Mouse (Mus musculus) midbrain, embryonic 10.5 days (tissue): ENCODE data around the gene Prkag3. TPM values are rescaled to one million over a fixed set of nuclear protein-coding genes. Genes with fewer than 3 reads are reported as not detected.
A peak's percentile ranks its signal among the peaks of the same experiment; 100 is the strongest.

ENCODE experiments used
- DNase-seq: peaks from one replicate; pipeline ENCODE4 v3.0.0-alpha.2; 2017; ENCODE audit warnings: low spot score
- H3K27ac ChIP-seq: fragments of 300-500 bp; sonication (generic); replicated peaks from 2 replicates; pipeline ENCODE4 v1.5.1; 2016; ENCODE audit warnings: mild to moderate bottlenecking
- H3K27me3 ChIP-seq: fragments of 300-500 bp; sonication (generic); 2 replicates; pipeline ENCODE4 v1.6.1; 2016; ENCODE audit warnings: low read depth, mild to moderate bottlenecking; ENCODE audit not compliant: poor library complexity, severe bottlenecking
- H3K36me3 ChIP-seq: fragments of 300-500 bp; sonication (generic); 2 replicates; pipeline ENCODE4 v1.6.1; 2016; ENCODE audit warnings: mild to moderate bottlenecking, moderate library complexity
- H3K4me1 ChIP-seq: fragments of 300-500 bp; sonication (generic); 2 replicates; pipeline ENCODE4 v1.6.1; 2016
- H3K4me3 ChIP-seq: fragments of 300-500 bp; sonication (generic); 2 replicates; pipeline ENCODE4 v1.5.1; 2016; ENCODE audit warnings: mild to moderate bottlenecking, moderate library complexity
- H3K9me3 ChIP-seq: fragments of 300-500 bp; sonication (generic); replicated peaks from 2 replicates; pipeline ENCODE4 v1.6.1; 2016; ENCODE audit warnings: mild to moderate bottlenecking
- WGBS: fragments of 180-500 bp; shearing (Covaris S2); methylation state at CpG from one replicate; pipeline ENCODE4 v1.1.7; 2016; 5-methylcytosine and 5-hydroxymethylcytosine counted together
- polyA plus RNA-seq: library from polyadenylated mRNA; unstranded; fragments of >200 nt; fragmentation: Nextera tagmentation; extraction: Ambion mirVana; gene quantifications from 2 replicates; pipeline ENCODE4 v1.2.1, GENCODE M21; 2016

Prkag3 gene
- polyA plus RNA-seq, 1 experiment from 2014 or later = not detected

GRCm38 (mm10) chr1:74719281-74719680, 29.7 kb downstream of the Prkag3 start:
- no peak for DNase-seq
- Histone ChIP-seq H3K4me1 (peaks cover 7% of the 10 kb centered on the region; the same call in 1 of the 2 replicates), H3K27ac (no peak overlapping the region), H3K27me3 (peaks cover 11% of the 10 kb centered on the region), H3K36me3 (no peaks in the 10 kb centered on the region), H3K4me3 (no peak overlapping the region), H3K9me3 (no peaks in the 10 kb centered on the region)
- WGBS = 82% methylated on average over 3 of the region's 3 CpGs

DNA sequence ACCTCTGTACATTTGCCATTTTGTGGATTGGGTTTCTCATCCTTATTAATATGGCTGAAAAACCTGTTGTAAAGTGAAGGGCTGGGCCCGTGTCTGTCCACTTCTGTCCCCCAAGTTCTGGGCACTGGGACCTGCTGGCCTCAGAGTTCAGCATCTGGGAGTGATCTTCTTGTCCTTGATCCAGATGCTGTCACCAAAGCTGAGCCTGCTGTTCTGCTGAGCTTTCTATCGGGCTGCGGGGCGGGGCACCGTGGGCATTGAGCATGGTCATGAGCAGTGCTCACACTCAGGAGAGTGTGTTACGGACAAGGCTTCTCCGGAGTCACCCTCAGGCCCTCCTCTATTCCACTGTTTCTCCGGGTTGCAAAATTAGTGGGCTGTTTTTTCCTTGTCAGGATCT, 30.9 kb downstream of the Prkag3 start:
- Histone ChIP-seq H3K27ac (no peak overlapping the region), H3K9me3 (no peaks in the 10 kb centered on the region), H3K36me3 (no peaks in the 10 kb centered on the region), H3K27me3 (peaks cover 22% of the 10 kb centered on the region), H3K4me1 (peaks cover 19% of the 10 kb centered on the region), H3K4me3 (no peak overlapping the region)
- no peak for DNase-seq
- WGBS = 89% methylated on average over 8 of the region's 8 CpGs

DNA sequence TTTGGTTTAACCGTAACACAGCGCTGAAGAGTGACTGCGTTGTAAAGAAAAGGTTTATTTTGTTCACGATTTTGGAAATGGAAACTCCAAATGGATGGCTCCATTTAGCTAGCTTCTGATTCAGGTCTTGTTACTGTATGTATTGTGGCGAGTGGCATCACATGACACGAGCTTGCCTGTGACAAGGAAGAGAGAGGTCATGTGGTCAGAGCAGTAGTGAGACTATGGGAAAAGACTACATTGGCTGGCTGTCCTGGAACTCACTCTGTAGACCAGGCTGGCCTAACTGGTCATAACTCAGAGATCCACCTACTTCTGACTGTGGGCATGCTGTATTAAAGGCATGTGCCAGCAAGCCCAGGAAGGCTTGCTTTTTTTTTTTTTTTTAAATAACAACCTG, 33.1 kb downstream of the Prkag3 start:
- peaks cover 22% of the 10 kb centered on the region for H3K27me3 ChIP-seq
- H3K9me3 ChIP-seq = no peaks in the 10 kb centered on the region
- no peak overlapping the region for H3K4me3 ChIP-seq
- H3K36me3 ChIP-seq = no peaks in the 10 kb centered on the region
- WGBS = 94% methylated on average over 6 of the region's 6 CpGs
- H3K27ac ChIP-seq = no peak overlapping the region
- DNase-seq = no peak
- H3K4me1 ChIP-seq = peaks cover 24% of the 10 kb centered on the region

- no peak for DNase-seq
- 73% methylated on average over 5 of the region's 5 CpGs for WGBS
- Histone ChIP-seq H3K4me1 (peaks cover 24% of the 10 kb centered on the region), H3K27ac (no peak overlapping the region), H3K27me3 (peaks cover 22% of the 10 kb centered on the region), H3K4me3 (no peak overlapping the region), H3K9me3 (no peaks in the 10 kb centered on the region), H3K36me3 (no peaks in the 10 kb centered on the region)
These were observed 33.6 kb downstream of the Prkag3 start for GRCm38 (mm10) chr1:74715468-74715867.

DNA sequence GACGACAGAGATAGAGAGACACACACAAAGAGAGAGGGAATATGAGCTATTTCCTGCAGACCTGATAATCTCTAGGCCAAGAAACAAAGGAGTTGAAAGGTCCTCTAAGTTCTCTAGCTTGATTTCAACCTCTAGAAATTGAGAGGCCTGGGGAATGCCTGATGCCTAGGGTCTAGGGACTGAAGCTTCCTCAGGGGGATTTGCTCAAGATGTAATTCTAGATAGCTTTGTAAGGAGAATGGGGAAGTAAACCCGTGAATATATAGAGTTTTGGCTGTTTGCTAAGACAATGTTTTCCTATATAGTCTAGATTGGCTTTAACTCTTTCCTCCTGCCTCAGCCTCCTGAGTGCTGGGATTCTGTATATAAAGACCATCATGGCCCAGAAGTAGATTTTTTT, 34.1 kb downstream of the Prkag3 start:
- peaks cover 22% of the 10 kb centered on the region for H3K27me3 ChIP-seq
- no peaks in the 10 kb centered on the region for H3K36me3 ChIP-seq
- H3K27ac ChIP-seq = no peak overlapping the region
- DNase-seq = no peak
- no peaks in the 10 kb centered on the region for H3K9me3 ChIP-seq
- whole genome bisulfite sequencing = 71% methylated on average over 2 of the region's 2 CpGs
- peaks cover 24% of the 10 kb centered on the region for H3K4me1 ChIP-seq
- H3K4me3 ChIP-seq = no peak overlapping the region

GRCm38 (mm10) chr1:74713859-74714730, 34.9 kb downstream of the Prkag3 start:
- no peaks in the 10 kb centered on the region for H3K9me3 ChIP-seq
- peak overlapping the region; percentile 85 for H3K27ac ChIP-seq
- H3K27me3 ChIP-seq = peaks cover 22% of the 10 kb centered on the region
- peak overlapping the region; percentile 70 for H3K4me3 ChIP-seq
- DNase-seq = no peak
- peaks cover 20% of the 10 kb centered on the region for H3K4me1 ChIP-seq
- H3K36me3 ChIP-seq = no peaks in the 10 kb centered on the region
- WGBS = 40% methylated on average over 12 of the region's 12 CpGs

- peak; percentile 77 for DNase-seq
- peaks cover 20% of the 10 kb centered on the region for H3K4me1 ChIP-seq
- H3K4me3 ChIP-seq = peak within 1 kb of the TSS; percentile 70
- H3K36me3 ChIP-seq = no peaks in the 10 kb centered on the region
- peaks cover 22% of the 10 kb centered on the region for H3K27me3 ChIP-seq
- no peaks in the 10 kb centered on the region for H3K9me3 ChIP-seq
- 2% methylated on average over 35 of the region's 35 CpGs for WGBS
- H3K27ac ChIP-seq = peak within 1 kb of the TSS; percentile 85
These were observed 35.7 kb downstream of the Prkag3 start, which contains the start of gene Cyp27a1 for GRCm38 (mm10) chr1:74713099-74713858. TSS of gene Cyp27a1 (plus strand) at chr1:74713574.

DNA sequence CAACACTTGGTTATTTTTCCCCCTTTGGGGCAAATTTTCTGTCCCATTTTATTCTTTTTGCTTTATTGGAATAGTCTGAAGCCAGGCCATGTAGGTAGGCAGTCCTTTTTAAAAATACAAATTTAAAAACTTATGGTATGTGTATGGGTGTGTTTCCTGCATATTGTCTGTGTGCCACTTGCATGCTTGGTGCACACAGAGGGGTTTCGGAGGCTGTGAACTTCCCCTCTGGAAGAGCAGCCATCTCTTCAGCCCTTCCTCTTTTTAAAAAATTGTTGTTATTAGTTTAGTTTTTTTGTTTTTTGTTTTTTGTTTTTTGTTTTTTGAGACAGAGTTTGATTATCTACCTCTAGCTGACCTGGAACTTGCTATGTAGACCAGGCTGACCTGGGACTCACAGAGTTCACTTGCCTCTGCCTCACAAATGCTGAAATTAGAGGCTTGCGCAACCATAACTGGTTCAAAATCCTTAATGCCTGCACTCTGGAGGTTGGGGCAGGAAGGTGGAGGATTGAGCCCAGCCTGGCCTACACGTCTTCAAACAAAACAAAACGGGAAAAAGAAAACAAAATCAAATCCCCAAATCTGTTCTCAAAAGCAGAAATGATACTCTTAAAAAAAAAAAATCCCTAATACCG, 36.4 kb downstream of the Prkag3 start:
- WGBS = 39% methylated on average over 5 of the region's 5 CpGs
- Histone ChIP-seq H3K4me3 (peak overlapping the region; percentile 70), H3K36me3 (no peaks in the 10 kb centered on the region), H3K4me1 (peaks cover 20% of the 10 kb centered on the region), H3K27ac (peak overlapping the region; percentile 85; the same call in 1 of the 2 replicates), H3K9me3 (no peaks in the 10 kb centered on the region), H3K27me3 (peaks cover 22% of the 10 kb centered on the region)
- no peak for DNase-seq

GRCm38 (mm10) chr1:74712046-74712445, 37.0 kb downstream of the Prkag3 start:
- 77% methylated on average over 4 of the region's 4 CpGs for WGBS

GRCm38 (mm10) chr1:74709566-74709965, 39.5 kb downstream of the Prkag3 start:
- WGBS = 38% methylated on average over 6 of the region's 6 CpGs
- H3K36me3 ChIP-seq = no peaks in the 10 kb centered on the region
- H3K27me3 ChIP-seq = peaks cover 14% of the 10 kb centered on the region

More at GRCm38 (mm10) chr1:74712046-74712445, 37.0 kb downstream of the Prkag3 start:
- Histone ChIP-seq H3K36me3 (no peaks in the 10 kb centered on the region), H3K4me3 (no peak overlapping the region), H3K9me3 (no peaks in the 10 kb centered on the region), H3K4me1 (peaks cover 20% of the 10 kb centered on the region), H3K27ac (no peak overlapping the region), H3K27me3 (peaks cover 22% of the 10 kb centered on the region)
- DNase-seq = no peak

GRCm38 (mm10) chr1:74705016-74705415, 44.0 kb downstream of the Prkag3 start:
- H3K9me3 ChIP-seq = no peaks in the 10 kb centered on the region
- H3K4me1 ChIP-seq = no peaks in the 10 kb centered on the region
- no peaks in the 10 kb centered on the region for H3K27me3 ChIP-seq
- peaks cover 25% of the 10 kb centered on the region for H3K36me3 ChIP-seq
- 86% methylated on average over 5 of the region's 5 CpGs for WGBS
- H3K27ac ChIP-seq = no peak overlapping the region
- no peak overlapping the region for H3K4me3 ChIP-seq
- no peak for DNase-seq

More at GRCm38 (mm10) chr1:74709566-74709965, 39.5 kb downstream of the Prkag3 start:
- H3K4me1 ChIP-seq = peaks cover 20% of the 10 kb centered on the region
- DNase-seq = no peak
- no peak overlapping the region for H3K4me3 ChIP-seq
- no peaks in the 10 kb centered on the region for H3K9me3 ChIP-seq
- no peak overlapping the region for H3K27ac ChIP-seq

- WGBS = 88% methylated on average over 3 of the region's 3 CpGs
- Histone ChIP-seq H3K27ac (no peak overlapping the region), H3K36me3 (peaks cover 33% of the 10 kb centered on the region), H3K27me3 (no peaks in the 10 kb centered on the region), H3K4me3 (no peak overlapping the region), H3K4me1 (no peaks in the 10 kb centered on the region), H3K9me3 (no peaks in the 10 kb centered on the region)
- no peak for DNase-seq
These were observed 44.9 kb downstream of the Prkag3 start for GRCm38 (mm10) chr1:74704156-74704555.
